Mouse (Mus musculus): ENCODE measurements at regions not wholly inside any gene's neighbourhood (a gene's known extent, or its start where the extent isn't known, plus 50 kb on each side); places are given as distances from the start of the nearest gene placed in this dataset.
A peak's percentile ranks its signal among the peaks of the same experiment; 100 is the strongest.

- Histone ChIP-seq H3K36me3 (no peaks in the 10 kb centered on the region), H3K4me1 (peaks cover 10% of the 10 kb centered on the region; the same call in 1 of the 2 replicates), H3K27me3 (ENCODE audit: insufficient read depth, poor library complexity, severe bottlenecking) (no peaks in the 10 kb centered on the region; the same call in 1 of the 2 replicates), H3K9me3 (no peaks in the 10 kb centered on the region), H3K27ac (peak overlapping the region; percentile 56; the same call in 1 of the 2 replicates), H3K4me3 (no peak overlapping the region)
- no peak for DNase-seq (ENCODE audit: low spot score)
- WGBS, result 73% methylated on average over 4 of the region's 4 CpGs
These were observed 289.4 kb downstream of the Gm826 start for GRCm38 (mm10) chr2:160044591-160044990.

GRCm38 (mm10) chr2:160044184-160044583 lies 289.8 kb downstream of the Gm826 start:
- Histone ChIP-seq H3K27me3 (ENCODE audit: insufficient read depth, poor library complexity, severe bottlenecking) (no peaks in the 10 kb centered on the region; the same call in 1 of the 2 replicates), H3K36me3 (no peaks in the 10 kb centered on the region), H3K4me3 (no peak overlapping the region), H3K4me1 (peaks cover 10% of the 10 kb centered on the region; the same call in 1 of the 2 replicates), H3K9me3 (no peaks in the 10 kb centered on the region), H3K27ac (peak overlapping the region; percentile 56; the same call in 1 of the 2 replicates)
- 55% methylated on average over 2 of the region's 2 CpGs for WGBS
- no peak for DNase-seq (ENCODE audit: low spot score)

DNA sequence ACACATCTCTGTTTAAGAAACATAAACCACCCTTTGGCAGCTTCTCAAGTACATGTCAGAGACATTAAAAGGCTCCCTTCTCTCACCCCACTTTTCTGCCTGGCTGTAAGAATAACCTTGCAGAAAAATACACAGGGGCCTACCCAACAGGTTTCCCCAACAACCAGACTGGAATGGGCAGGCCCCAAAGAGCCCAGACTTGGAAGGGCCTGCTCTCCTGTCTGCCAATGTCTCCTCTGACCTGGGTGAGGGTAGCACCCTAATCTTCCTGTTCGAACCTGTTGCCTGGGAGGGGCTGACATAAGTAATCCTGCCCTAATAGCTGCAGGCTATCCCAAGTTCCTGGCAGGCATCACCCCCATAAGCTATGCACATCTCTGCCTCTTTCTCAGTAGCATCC lies 304.5 kb downstream of the Gm826 start:
- no peaks in the 10 kb centered on the region for H3K36me3 ChIP-seq
- no peaks in the 10 kb centered on the region for H3K9me3 ChIP-seq
- H3K27ac ChIP-seq, result no peak overlapping the region
- H3K4me3 ChIP-seq, result no peak overlapping the region
- peaks cover 3% of the 10 kb centered on the region; the same call in 1 of the 2 replicates for H3K4me1 ChIP-seq
- WGBS, result 80% methylated on average over 1 of the region's 1 CpGs
- no peak for DNase-seq (ENCODE audit: low spot score)
- no peaks in the 10 kb centered on the region for H3K27me3 ChIP-seq (ENCODE audit: insufficient read depth, poor library complexity, severe bottlenecking)

- no peak for DNase-seq (ENCODE audit: low spot score)
- 82% methylated on average over 2 of the region's 2 CpGs for WGBS
- peaks cover 3% of the 10 kb centered on the region; the same call in 1 of the 2 replicates for H3K4me1 ChIP-seq
These were observed 305.5 kb downstream of the Gm826 start for GRCm38 (mm10) chr2:160028459-160028858.

GRCm38 (mm10) chr2:160025911-160026310 lies 308.1 kb downstream of the Gm826 start:
- 76% methylated on average over 3 of the region's 3 CpGs for WGBS
- Histone ChIP-seq H3K9me3 (no peaks in the 10 kb centered on the region), H3K4me1 (peaks cover 3% of the 10 kb centered on the region; the same call in 1 of the 2 replicates), H3K27ac (no peak overlapping the region), H3K36me3 (no peaks in the 10 kb centered on the region), H3K4me3 (no peak overlapping the region), H3K27me3 (ENCODE audit: insufficient read depth, poor library complexity, severe bottlenecking) (no peaks in the 10 kb centered on the region)
- DNase-seq (ENCODE audit: low spot score), result no peak

More at GRCm38 (mm10) chr2:160028459-160028858, 305.5 kb downstream of the Gm826 start:
- Histone ChIP-seq H3K9me3 (no peaks in the 10 kb centered on the region), H3K36me3 (no peaks in the 10 kb centered on the region), H3K27ac (no peak overlapping the region), H3K4me3 (no peak overlapping the region), H3K27me3 (ENCODE audit: insufficient read depth, poor library complexity, severe bottlenecking) (no peaks in the 10 kb centered on the region)

DNA sequence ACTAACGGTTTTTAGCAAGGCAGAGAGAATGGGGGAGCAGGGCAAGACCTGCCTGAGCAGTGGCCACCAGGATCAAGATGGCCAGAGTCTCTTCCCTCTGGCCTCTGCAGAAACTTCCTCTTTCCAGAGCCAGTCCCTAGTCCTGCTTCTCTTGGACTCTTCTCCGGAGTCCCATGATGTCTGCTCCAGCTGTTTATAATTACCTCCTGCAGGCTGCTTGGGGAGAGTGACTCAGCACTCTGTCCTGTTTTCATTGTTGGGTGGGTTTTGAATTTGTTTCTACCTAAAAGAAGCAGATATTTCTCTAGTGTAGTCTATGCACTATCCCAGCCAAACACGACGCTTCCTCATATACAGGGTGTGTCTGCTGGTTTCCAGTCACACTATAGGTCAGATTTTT lies 312.4 kb downstream of the Gm826 start:
- DNase-seq (ENCODE audit: low spot score), result peak; percentile 46
- Histone ChIP-seq H3K9me3 (no peaks in the 10 kb centered on the region), H3K27ac (no peak overlapping the region), H3K4me3 (no peak overlapping the region), H3K4me1 (no peaks in the 10 kb centered on the region; the same call in 1 of the 2 replicates), H3K36me3 (no peaks in the 10 kb centered on the region), H3K27me3 (ENCODE audit: insufficient read depth, poor library complexity, severe bottlenecking) (no peaks in the 10 kb centered on the region)
- 75% methylated on average over 4 of the region's 4 CpGs for WGBS

DNA sequence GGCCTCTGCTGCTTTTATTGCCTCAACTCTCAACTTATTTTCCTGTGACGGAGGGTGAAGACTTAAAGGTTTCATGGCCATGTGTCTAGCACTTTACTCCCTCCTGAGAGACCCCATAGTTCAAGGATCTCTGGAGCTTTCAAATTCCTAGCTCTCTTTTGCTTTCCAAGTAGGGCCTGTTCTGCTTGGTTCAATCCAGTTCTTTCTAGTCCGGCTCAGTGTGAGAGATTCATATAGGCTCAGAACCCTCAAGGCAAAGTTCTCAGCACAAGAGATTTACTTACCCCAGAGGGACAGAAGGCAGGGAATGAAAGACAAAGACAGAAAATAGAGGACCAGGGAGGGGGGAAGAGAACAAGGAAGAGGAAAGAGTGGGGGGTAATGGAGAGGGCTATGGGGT lies 313.1 kb downstream of the Gm826 start:
- Histone ChIP-seq H3K27me3 (ENCODE audit: insufficient read depth, poor library complexity, severe bottlenecking) (no peaks in the 10 kb centered on the region), H3K36me3 (no peaks in the 10 kb centered on the region), H3K9me3 (no peaks in the 10 kb centered on the region), H3K27ac (no peak overlapping the region), H3K4me3 (no peak overlapping the region), H3K4me1 (no peaks in the 10 kb centered on the region; the same call in 1 of the 2 replicates)
- WGBS, result 92% methylated on average over 2 of the region's 2 CpGs
- peak; percentile 25 for DNase-seq (ENCODE audit: low spot score)

DNA sequence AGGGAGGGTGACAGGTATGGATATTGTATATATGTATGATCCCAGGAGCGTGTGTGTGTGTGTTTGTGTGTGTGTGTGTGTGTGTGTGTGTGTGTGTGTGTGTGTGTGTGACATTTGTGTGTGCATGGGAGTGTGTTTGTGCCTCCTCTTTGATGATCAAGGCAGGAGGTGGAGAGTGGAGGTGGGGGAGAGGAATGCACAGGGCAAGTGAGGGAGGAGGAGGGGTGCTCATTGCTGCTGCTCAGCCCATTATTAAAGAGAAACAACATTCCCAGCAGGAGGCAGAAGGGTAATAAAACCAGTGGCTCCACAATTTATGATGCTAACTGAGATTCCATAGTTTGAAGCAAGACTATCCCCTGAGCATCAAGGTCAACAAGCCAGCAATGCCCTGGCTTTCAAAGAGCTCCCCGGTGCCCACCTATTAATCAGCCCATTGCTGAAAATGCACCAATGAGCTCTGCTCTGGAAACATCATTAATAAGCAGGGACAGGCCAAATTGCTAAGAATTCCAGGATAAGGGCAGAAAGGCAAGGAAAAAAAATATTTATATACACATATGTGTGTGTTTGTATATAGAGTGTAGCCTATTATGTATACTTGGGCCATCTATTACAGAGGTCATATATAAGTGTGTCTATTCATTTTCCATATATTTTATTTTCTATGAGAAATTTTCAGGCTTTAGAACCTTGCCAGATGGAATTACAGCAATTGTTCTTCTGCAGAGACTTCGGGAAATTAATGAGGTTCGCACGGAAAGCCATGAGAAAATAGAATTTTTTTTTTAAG lies 316.7 kb downstream of the Gm826 start:
- no peaks in the 10 kb centered on the region for H3K9me3 ChIP-seq
- no peaks in the 10 kb centered on the region; the same call in 1 of the 2 replicates for H3K4me1 ChIP-seq
- no peaks in the 10 kb centered on the region for H3K36me3 ChIP-seq
- DNase-seq (ENCODE audit: low spot score), result peak; percentile 45
- H3K4me3 ChIP-seq, result no peak overlapping the region
- H3K27me3 ChIP-seq (ENCODE audit: insufficient read depth, poor library complexity, severe bottlenecking), result no peaks in the 10 kb centered on the region
- H3K27ac ChIP-seq, result no peak overlapping the region
- WGBS, result 81% methylated on average over 5 of the region's 5 CpGs

GRCm38 (mm10) chr2:160011421-160011820 lies 322.5 kb downstream of the Gm826 start:
- WGBS, result 81% methylated on average over 6 of the region's 6 CpGs
- no peaks in the 10 kb centered on the region for H3K4me1 ChIP-seq

DNA sequence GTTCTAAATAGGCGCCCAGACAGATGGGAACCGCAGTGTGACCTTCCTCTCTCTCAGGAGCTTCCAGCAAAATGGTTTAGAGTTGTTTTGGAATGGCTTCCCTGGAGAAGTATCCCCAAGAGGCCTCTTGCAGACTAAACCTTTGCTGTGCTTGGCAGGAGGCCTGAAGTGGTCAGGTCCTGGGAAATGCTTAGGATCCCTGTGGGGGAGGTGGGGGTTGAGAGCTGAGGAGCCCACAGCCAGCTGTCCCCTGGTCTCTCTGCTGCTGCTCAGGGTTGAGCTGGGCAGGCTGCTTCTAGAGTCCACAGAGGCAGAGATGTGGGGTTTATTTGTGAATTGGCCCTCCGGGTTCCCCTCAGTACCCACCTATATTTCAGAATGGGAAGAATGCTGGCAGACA lies 331.3 kb downstream of the Gm826 start:
- Histone ChIP-seq H3K4me1 (peaks cover 4% of the 10 kb centered on the region; the same call in 1 of the 2 replicates), H3K9me3 (no peaks in the 10 kb centered on the region), H3K36me3 (no peaks in the 10 kb centered on the region), H3K27me3 (ENCODE audit: insufficient read depth, poor library complexity, severe bottlenecking) (no peaks in the 10 kb centered on the region), H3K4me3 (no peak overlapping the region), H3K27ac (no peak overlapping the region; the same call in 1 of the 2 replicates)
- DNase-seq (ENCODE audit: low spot score), result no peak
- 61% methylated on average over 3 of the region's 3 CpGs for WGBS

More at GRCm38 (mm10) chr2:160011421-160011820, 322.5 kb downstream of the Gm826 start:
- no peak for DNase-seq (ENCODE audit: low spot score)
- Histone ChIP-seq H3K36me3 (no peaks in the 10 kb centered on the region), H3K27ac (no peak overlapping the region), H3K4me3 (no peak overlapping the region), H3K27me3 (ENCODE audit: insufficient read depth, poor library complexity, severe bottlenecking) (no peaks in the 10 kb centered on the region), H3K9me3 (no peaks in the 10 kb centered on the region)

DNA sequence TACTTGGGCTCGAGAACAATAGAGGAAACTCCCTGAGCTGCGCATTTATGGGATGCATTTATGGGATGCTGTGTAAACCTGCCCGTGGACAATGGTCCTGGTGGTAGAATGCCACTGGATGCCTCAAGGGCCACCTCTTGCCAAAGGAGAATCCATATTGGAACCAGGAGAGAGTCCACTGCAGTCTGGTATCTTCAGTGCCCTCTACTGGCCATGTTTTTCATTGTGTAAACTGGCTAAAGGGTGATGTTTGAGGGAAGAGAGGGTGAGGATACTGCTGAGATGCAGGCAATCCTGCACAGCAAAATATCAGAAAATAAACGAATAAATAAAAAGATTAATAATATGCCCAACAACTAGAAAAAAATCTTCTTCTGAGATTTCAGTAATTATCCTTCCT lies 333.5 kb downstream of the Gm826 start:
- no peaks in the 10 kb centered on the region for H3K27me3 ChIP-seq (ENCODE audit: insufficient read depth, poor library complexity, severe bottlenecking)
- no peaks in the 10 kb centered on the region for H3K9me3 ChIP-seq
- peaks cover 4% of the 10 kb centered on the region; the same call in 1 of the 2 replicates for H3K4me1 ChIP-seq
- WGBS, result 67% methylated on average over 4 of the region's 4 CpGs
- no peaks in the 10 kb centered on the region for H3K36me3 ChIP-seq
- no peak overlapping the region for H3K27ac ChIP-seq
- DNase-seq (ENCODE audit: low spot score), result no peak
- no peak overlapping the region for H3K4me3 ChIP-seq

DNA sequence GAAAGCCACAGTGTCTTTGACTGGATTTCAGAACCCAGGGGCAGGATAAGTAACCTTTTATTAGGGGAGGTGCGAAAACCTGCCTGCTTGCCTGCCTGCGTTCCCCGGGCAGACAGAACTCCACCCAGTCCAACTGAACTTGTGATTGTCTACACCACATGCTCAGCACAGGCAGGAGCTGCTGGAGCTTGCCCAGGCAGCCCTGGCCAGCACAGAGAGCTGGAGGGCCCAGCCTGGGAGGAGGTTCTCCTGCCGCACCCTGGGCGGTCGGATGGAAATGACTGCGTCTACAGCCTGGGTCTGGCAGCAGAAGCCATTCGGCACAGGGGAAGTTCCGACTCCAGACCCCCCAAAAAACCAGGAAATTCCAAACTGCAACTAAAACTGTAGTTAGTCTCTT lies 336.6 kb downstream of the Gm826 start:
- Histone ChIP-seq H3K4me3 (no peak overlapping the region), H3K27me3 (ENCODE audit: insufficient read depth, poor library complexity, severe bottlenecking) (no peaks in the 10 kb centered on the region), H3K27ac (no peak overlapping the region), H3K4me1 (no peaks in the 10 kb centered on the region), H3K9me3 (no peaks in the 10 kb centered on the region), H3K36me3 (no peaks in the 10 kb centered on the region)
- WGBS, result 74% methylated on average over 9 of the region's 9 CpGs
- DNase-seq (ENCODE audit: low spot score), result no peak

- WGBS, result 78% methylated on average over 3 of the region's 3 CpGs
- H3K27me3 ChIP-seq (ENCODE audit: insufficient read depth, poor library complexity, severe bottlenecking), result no peaks in the 10 kb centered on the region
- no peak for DNase-seq (ENCODE audit: low spot score)
- H3K4me1 ChIP-seq, result no peaks in the 10 kb centered on the region
- no peaks in the 10 kb centered on the region for H3K36me3 ChIP-seq
- H3K27ac ChIP-seq, result no peak overlapping the region
- no peak overlapping the region for H3K4me3 ChIP-seq
- H3K9me3 ChIP-seq, result no peaks in the 10 kb centered on the region
These were observed 339.5 kb downstream of the Gm826 start for GRCm38 (mm10) chr2:159994490-159994889.

Data from heart, embryonic 10.5 days (tissue).